Mouse (Mus musculus) heart, embryonic 13.5 days (tissue): ENCODE results near the gene Plb1. TPM values are rescaled to one million over a fixed set of nuclear protein-coding genes. Genes with fewer than 3 reads are reported as not detected.

ENCODE experiments used
- ATAC-seq: fragments of 200-750 bp; cut with Nextera tagmentation; 2 replicates; pipeline ENCODE4 v1.8.0; 2017; ENCODE audit warnings: moderate TSS enrichment; ENCODE audit not compliant: insufficient number of reproducible peaks, low FRiP score, low TSS enrichment; ENCODE audit errors: extremely low read depth
- H3K27ac ChIP-seq: fragments of 300-500 bp; sonication (generic); replicated peaks from 2 replicates; pipeline ENCODE4 v1.5.1; 2015; ENCODE audit warnings: moderate library complexity, mild to moderate bottlenecking, inconsistent platforms
- H3K27me3 ChIP-seq: fragments of 300-500 bp; sonication (generic); replicated peaks from 2 replicates; pipeline ENCODE4 v1.6.1; 2015; ENCODE audit warnings: mild to moderate bottlenecking, inconsistent platforms
- H3K36me3 ChIP-seq: fragments of 300-500 bp; sonication (generic); 2 replicates; pipeline ENCODE4 v1.6.1; 2015; ENCODE audit warnings: mild to moderate bottlenecking, inconsistent platforms
- H3K4me1 ChIP-seq: fragments of 300-500 bp; sonication (generic); 2 replicates; pipeline ENCODE4 v1.6.1; 2015; ENCODE audit warnings: inconsistent platforms
- H3K4me2 ChIP-seq: fragments of 300-500 bp; sonication (generic); 2 replicates; pipeline ENCODE4 v1.6.1; 2015; ENCODE audit warnings: inconsistent platforms, mild to moderate bottlenecking, moderate library complexity
- H3K4me3 ChIP-seq: fragments of 300-500 bp; sonication (generic); 2 replicates; pipeline ENCODE4 v1.5.1; 2015; ENCODE audit warnings: moderate library complexity, mild to moderate bottlenecking, inconsistent platforms
- H3K9ac ChIP-seq: fragments of 300-500 bp; sonication (generic); 2 replicates; pipeline ENCODE4 v1.6.1; 2015; ENCODE audit warnings: inconsistent platforms, mild to moderate bottlenecking, moderate library complexity
- H3K9me3 ChIP-seq: fragments of 300-500 bp; sonication (generic); 2 replicates; pipeline ENCODE4 v1.6.1; 2016; ENCODE audit warnings: inconsistent platforms
- WGBS: fragments of 180-500 bp; shearing (Covaris S2); methylation state at CpG from one replicate; pipeline ENCODE4 v1.1.7; 2015; ENCODE audit warnings: mixed read lengths; 5-methylcytosine and 5-hydroxymethylcytosine counted together
- polyA plus RNA-seq: library from polyadenylated mRNA; unstranded; fragments of >200 nt; fragmentation: Nextera tagmentation; extraction: Ambion mirVana; gene quantifications from 2 replicates; pipeline ENCODE4 v1.2.1, GENCODE M21; 2015

Plb1 gene
- polyA plus RNA-seq, 1 experiment from 2014 or later = 1.8 TPM

GRCm38 (mm10) chr5:32413569-32413968, 181.1 kb downstream of the Plb1 start:
- no peaks in the 10 kb centered on the region for H3K27me3 ChIP-seq
- H3K9ac ChIP-seq = no peak overlapping the region
- ATAC-seq = no peak
- WGBS = 73% methylated on average over 2 of the region's 2 CpGs
- H3K9me3 ChIP-seq = no peaks in the 10 kb centered on the region
- H3K4me3 ChIP-seq = no peak overlapping the region
- H3K36me3 ChIP-seq = no peaks in the 10 kb centered on the region
- peaks cover 81% of the 10 kb centered on the region for H3K4me1 ChIP-seq
- peak overlapping the region; percentile 80 for H3K27ac ChIP-seq
- no peak overlapping the region for H3K4me2 ChIP-seq

- 52% methylated on average over 5 of the region's 5 CpGs for WGBS
- Histone ChIP-seq H3K9me3 (no peaks in the 10 kb centered on the region), H3K27me3 (no peaks in the 10 kb centered on the region), H3K36me3 (no peaks in the 10 kb centered on the region), H3K27ac (peak overlapping the region; percentile 68), H3K9ac (0 out of 2 replicates have a peak overlapping the region, but pooled peaks have one; percentile 5), H3K4me2 (no peak overlapping the region), H3K4me3 (no peak overlapping the region), H3K4me1 (peaks cover 71% of the 10 kb centered on the region)
- ATAC-seq = no peak
Observed at GRCm38 (mm10) chr5:32414461-32414985, 182.0 kb downstream of the Plb1 start.

- Histone ChIP-seq H3K36me3 (no peaks in the 10 kb centered on the region), H3K4me1 (peaks cover 64% of the 10 kb centered on the region), H3K27ac (peak overlapping the region; percentile 68; the same call in 1 of the 2 replicates), H3K9me3 (no peaks in the 10 kb centered on the region), H3K4me2 (no peak overlapping the region), H3K9ac (no peak overlapping the region), H3K27me3 (no peaks in the 10 kb centered on the region), H3K4me3 (no peak overlapping the region)
- no peak for ATAC-seq
- 85% methylated on average over 6 of the region's 6 CpGs for WGBS
Observed at GRCm38 (mm10) chr5:32415554-32415953, 183.0 kb downstream of the Plb1 start.

Other genes with a start within 250 kb of the Plb1 start
- gene Fosl2, start 96.9 kb upstream of the Plb1 start, polyA plus RNA-seq = 2.0 TPM in 2 replicates
- gene Ppp1cb, start 226.1 kb downstream of the Plb1 start, polyA plus RNA-seq = 217 and 231 TPM in 2 replicates